Mouse (Mus musculus): Measurements from ENCODE around the gene Tmem248. TPM values are rescaled to one million over a fixed set of nuclear protein-coding genes. Genes with fewer than 3 reads are reported as not detected.
A peak's percentile ranks its signal among the peaks of the same experiment; 100 is the strongest.

The Tmem248 gene
- polyA plus RNA-seq, 1 experiment from 2014 or later, result 41.1 TPM

GRCm38 (mm10) chr5:130177871-130178270 is 39.0 kb upstream of the Tmem248 start:
- H3K27me3 ChIP-seq (ENCODE audit: insufficient read depth, low read length), result no peaks in the 10 kb centered on the region
- no peaks in the 10 kb centered on the region for H3K9me3 ChIP-seq (replicated peaks; ENCODE audit: low read length)
- no peak overlapping the region for H3K9ac ChIP-seq (ENCODE audit: low read depth, low read length)
- TF ChIP-seq CTCF (IDR thresholded peaks at IDR 0.05; ENCODE audit: low read depth), result no peak
- no peak overlapping the region for H3K4me2 ChIP-seq (ENCODE audit: low read length)
- H3K36me3 ChIP-seq (ENCODE audit: insufficient read depth, low read length), result no peaks in the 10 kb centered on the region
- ATAC-seq (replicated peaks; ENCODE audit: low FRiP score, low read depth), result no peak
- H3K27ac ChIP-seq, result peak overlapping the region; percentile 8; the same call in 1 of the 2 replicates
- 47% methylated on average over 4 of the region's 4 CpGs for WGBS
- DNase-seq (ENCODE audit: low spot score), result no peak
- peaks cover 9% of the 10 kb centered on the region for H3K4me1 ChIP-seq (replicated peaks; ENCODE audit: insufficient read depth, low read length)
- H3K4me3 ChIP-seq (replicated peaks; ENCODE audit: low read depth, low read length), result no peak overlapping the region

DNA sequence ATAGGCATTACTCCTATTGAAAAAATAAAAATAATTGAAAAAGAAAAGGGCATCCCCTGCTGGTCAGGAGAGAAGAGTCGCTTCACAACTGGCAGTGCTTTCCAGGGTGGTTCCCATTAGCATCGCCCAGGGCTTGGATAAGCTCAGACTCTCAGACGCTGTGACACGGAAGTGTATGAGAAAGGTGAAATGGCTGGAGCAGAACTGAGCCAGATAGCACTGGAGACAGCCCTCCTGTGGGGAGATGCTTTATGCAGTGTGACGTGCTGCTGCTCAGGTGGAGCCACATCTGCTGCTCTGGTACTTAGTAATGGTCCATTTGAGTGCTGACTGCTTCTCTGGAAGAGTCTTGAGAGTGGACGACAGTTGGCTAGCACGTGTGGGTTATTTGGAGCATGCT is 36.5 kb upstream of the Tmem248 start:
- Histone ChIP-seq H3K4me2 (ENCODE audit: low read length) (no peak overlapping the region), H3K4me1 (replicated peaks; ENCODE audit: insufficient read depth, low read length) (no peaks in the 10 kb centered on the region), H3K27ac (no peak overlapping the region), H3K36me3 (ENCODE audit: insufficient read depth, low read length) (no peaks in the 10 kb centered on the region), H3K9me3 (replicated peaks; ENCODE audit: low read length) (no peaks in the 10 kb centered on the region), H3K4me3 (replicated peaks; ENCODE audit: low read depth, low read length) (no peak overlapping the region), H3K27me3 (ENCODE audit: insufficient read depth, low read length) (no peaks in the 10 kb centered on the region), H3K9ac (ENCODE audit: low read depth, low read length) (no peak overlapping the region)
- DNase-seq (ENCODE audit: low spot score) (no peak), ATAC-seq (replicated peaks; ENCODE audit: low FRiP score, low read depth) (peak; percentile 68; the same call in 1 of the 2 replicates)
- WGBS, result 65% methylated on average over 7 of the region's 7 CpGs
- peak; percentile 36; the same call in 1 of the 2 replicates for TF ChIP-seq CTCF (IDR thresholded peaks at IDR 0.05; ENCODE audit: low read depth)

DNA sequence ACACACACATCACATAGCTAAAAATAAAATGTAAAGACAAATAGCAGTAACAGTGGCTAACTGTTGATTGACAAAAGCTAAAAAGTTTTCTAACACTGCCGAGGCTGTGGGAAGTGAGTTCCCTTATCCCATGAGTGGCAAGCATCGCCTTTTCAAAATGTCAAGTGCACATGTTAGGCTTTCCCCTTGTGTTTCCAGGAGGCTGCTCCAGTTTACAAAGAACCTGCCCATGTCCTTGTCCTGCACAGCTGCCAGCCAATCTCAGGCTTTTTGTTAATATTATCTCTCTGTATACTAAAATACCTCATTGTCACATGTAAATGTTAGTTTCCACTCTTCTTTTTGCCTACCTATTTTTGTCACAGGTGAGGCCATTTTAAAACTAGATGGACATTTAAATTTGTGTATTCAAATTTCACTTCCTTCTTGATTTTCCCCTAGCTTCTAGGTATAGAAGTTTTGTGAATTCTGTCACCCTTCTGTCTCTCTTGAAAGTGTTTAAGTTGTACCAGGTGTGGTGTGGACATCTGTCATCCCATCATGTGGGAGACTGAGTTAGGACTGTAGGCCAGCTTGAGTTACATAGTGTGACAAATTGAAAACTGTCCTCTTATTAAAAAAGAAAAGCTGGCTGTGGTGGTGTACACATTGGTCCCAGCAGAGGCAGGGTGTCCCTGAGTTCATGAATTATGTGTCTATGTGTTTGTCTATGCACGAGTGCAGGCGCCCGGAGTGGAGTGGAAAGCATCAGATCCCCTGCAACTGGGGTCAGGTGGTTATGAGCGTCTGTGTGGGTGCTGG is 34.9 kb upstream of the Tmem248 start:
- Histone ChIP-seq H3K4me2 (ENCODE audit: low read length) (no peak overlapping the region), H3K4me1 (replicated peaks; ENCODE audit: insufficient read depth, low read length) (no peaks in the 10 kb centered on the region), H3K27ac (no peak overlapping the region), H3K4me3 (replicated peaks; ENCODE audit: low read depth, low read length) (no peak overlapping the region), H3K36me3 (ENCODE audit: insufficient read depth, low read length) (no peaks in the 10 kb centered on the region), H3K27me3 (ENCODE audit: insufficient read depth, low read length) (no peaks in the 10 kb centered on the region), H3K9ac (ENCODE audit: low read depth, low read length) (no peak overlapping the region), H3K9me3 (replicated peaks; ENCODE audit: low read length) (no peaks in the 10 kb centered on the region)
- ATAC-seq (replicated peaks; ENCODE audit: low FRiP score, low read depth) (no peak), DNase-seq (ENCODE audit: low spot score) (no peak)
- no peak for TF ChIP-seq CTCF (IDR thresholded peaks at IDR 0.05; ENCODE audit: low read depth)
- 56% methylated on average over 6 of the region's 6 CpGs for WGBS

DNA sequence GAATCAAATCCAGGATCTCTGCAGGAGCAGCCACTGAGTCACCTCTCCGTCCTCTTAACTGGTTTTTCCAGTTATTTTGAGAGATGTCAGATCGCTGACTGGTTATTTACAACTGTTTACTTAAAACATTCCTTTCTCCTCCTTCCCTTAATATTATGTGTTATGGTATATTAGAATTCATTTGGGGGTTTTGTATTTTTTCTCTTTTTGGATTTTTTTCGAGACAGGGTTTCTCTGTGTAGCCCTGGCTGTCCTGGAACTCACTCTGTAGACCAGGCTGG is 34.4 kb upstream of the Tmem248 start:
- ATAC-seq (replicated peaks; ENCODE audit: low FRiP score, low read depth), result no peak
- Histone ChIP-seq H3K36me3 (ENCODE audit: insufficient read depth, low read length) (0 out of 2 replicates have a peak, but pooled peaks cover 2% of the 10 kb centered on the region), H3K9me3 (replicated peaks; ENCODE audit: low read length) (no peaks in the 10 kb centered on the region), H3K4me1 (replicated peaks; ENCODE audit: insufficient read depth, low read length) (no peaks in the 10 kb centered on the region), H3K9ac (ENCODE audit: low read depth, low read length) (no peak overlapping the region), H3K27ac (no peak overlapping the region), H3K4me2 (ENCODE audit: low read length) (no peak overlapping the region), H3K27me3 (ENCODE audit: insufficient read depth, low read length) (no peaks in the 10 kb centered on the region), H3K4me3 (replicated peaks; ENCODE audit: low read depth, low read length) (no peak overlapping the region)
- WGBS, result 54% methylated on average over 3 of the region's 3 CpGs
- no peak for TF ChIP-seq CTCF (IDR thresholded peaks at IDR 0.05; ENCODE audit: low read depth)
- DNase-seq (ENCODE audit: low spot score), result no peak

DNA sequence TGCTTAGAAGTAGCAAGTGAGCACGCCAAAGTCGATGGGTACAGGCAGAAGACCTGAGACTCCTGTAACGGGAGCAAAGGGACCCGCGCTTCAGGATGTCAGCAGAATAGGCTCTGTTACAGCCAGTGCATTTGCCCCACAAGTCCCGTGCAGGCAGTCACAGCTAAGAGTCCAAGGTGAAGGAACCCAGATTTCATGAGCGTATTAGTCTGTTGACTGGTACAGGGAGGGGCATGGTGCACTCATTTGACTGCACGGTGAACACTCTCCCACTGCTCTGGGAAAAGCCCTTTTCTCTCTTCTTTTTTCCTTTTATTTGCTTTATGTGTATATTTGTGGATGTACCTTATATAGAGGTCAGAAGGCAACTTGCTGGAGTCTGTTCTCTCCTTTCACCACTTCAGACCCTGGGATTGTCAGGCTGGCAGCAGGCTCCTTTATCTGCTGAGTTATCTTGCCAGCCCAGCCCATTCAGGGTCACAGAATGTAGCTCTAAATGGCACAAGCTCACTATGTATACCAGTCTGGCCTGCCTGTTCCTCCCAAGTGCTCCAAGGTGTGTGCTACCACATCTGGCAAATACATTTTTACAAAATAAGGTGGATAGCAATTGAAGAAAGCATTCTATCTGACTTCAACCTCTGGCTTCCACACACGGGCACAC is 32.6 kb upstream of the Tmem248 start:
- no peak overlapping the region for H3K9ac ChIP-seq (ENCODE audit: low read depth, low read length)
- H3K36me3 ChIP-seq (ENCODE audit: insufficient read depth, low read length), result 0 out of 2 replicates have a peak, but pooled peaks cover 7% of the 10 kb centered on the region
- DNase-seq (ENCODE audit: low spot score) (no peak), ATAC-seq (replicated peaks; ENCODE audit: low FRiP score, low read depth) (no peak)
- H3K4me3 ChIP-seq (replicated peaks; ENCODE audit: low read depth, low read length), result no peak overlapping the region
- H3K4me1 ChIP-seq (replicated peaks; ENCODE audit: insufficient read depth, low read length), result no peaks in the 10 kb centered on the region
- no peak overlapping the region for H3K27ac ChIP-seq
- no peak overlapping the region for H3K4me2 ChIP-seq (ENCODE audit: low read length)
- no peaks in the 10 kb centered on the region for H3K9me3 ChIP-seq (replicated peaks; ENCODE audit: low read length)
- WGBS, result 84% methylated on average over 9 of the region's 9 CpGs
- no peak for TF ChIP-seq CTCF (IDR thresholded peaks at IDR 0.05; ENCODE audit: low read depth)
- H3K27me3 ChIP-seq (ENCODE audit: insufficient read depth, low read length), result no peaks in the 10 kb centered on the region

DNA sequence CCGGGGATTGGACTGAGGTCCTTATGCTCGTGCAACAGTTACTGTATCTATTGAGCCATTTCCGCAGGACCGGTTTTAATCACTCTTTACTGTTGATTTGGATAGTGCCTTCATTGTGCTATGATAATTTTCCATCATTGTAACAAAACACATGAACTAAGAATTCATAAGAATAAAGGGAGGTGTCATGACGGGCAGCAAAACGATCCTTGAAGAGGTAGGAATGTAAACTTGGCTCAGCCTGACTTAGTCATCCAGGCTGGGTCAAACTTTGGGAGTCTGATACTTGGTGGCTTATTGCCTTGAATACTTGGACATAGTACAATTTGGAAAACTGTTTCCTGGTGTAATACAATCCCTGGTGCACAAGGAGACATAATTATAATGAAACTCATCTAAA is 31.6 kb upstream of the Tmem248 start:
- Histone ChIP-seq H3K27ac (no peak overlapping the region), H3K4me3 (replicated peaks; ENCODE audit: low read depth, low read length) (no peak overlapping the region), H3K9me3 (replicated peaks; ENCODE audit: low read length) (no peaks in the 10 kb centered on the region), H3K9ac (ENCODE audit: low read depth, low read length) (no peak overlapping the region), H3K4me1 (replicated peaks; ENCODE audit: insufficient read depth, low read length) (no peaks in the 10 kb centered on the region), H3K27me3 (ENCODE audit: insufficient read depth, low read length) (no peaks in the 10 kb centered on the region), H3K36me3 (ENCODE audit: insufficient read depth, low read length) (peaks cover 16% of the 10 kb centered on the region), H3K4me2 (ENCODE audit: low read length) (no peak overlapping the region)
- no peak for DNase-seq (ENCODE audit: low spot score)
- no peak for TF ChIP-seq CTCF (IDR thresholded peaks at IDR 0.05; ENCODE audit: low read depth)
- no peak for ATAC-seq (replicated peaks; ENCODE audit: low FRiP score, low read depth)
- WGBS, result 81% methylated on average over 6 of the region's 6 CpGs
